Mouse (Mus musculus) limb, embryonic 10.5 days (tissue): ENCODE data around the gene Utp6. TPM values are rescaled to one million over a fixed set of nuclear protein-coding genes. Genes with fewer than 3 reads are reported as not detected.
A peak's percentile ranks its signal among the peaks of the same experiment; 100 is the strongest.

Source experiments
- DNase-seq: peaks from one replicate; pipeline ENCODE4 v3.0.0-alpha.2; 2017; ENCODE audit warnings: low spot score
- H3K27ac ChIP-seq: fragments of 300-500 bp; sonication (generic); 2 replicates; pipeline ENCODE4 v1.5.1; 2016; ENCODE audit warnings: mild to moderate bottlenecking
- H3K27me3 ChIP-seq: fragments of 300-500 bp; sonication (generic); 2 replicates; pipeline ENCODE4 v1.6.1; 2016; ENCODE audit warnings: low read depth, mild to moderate bottlenecking; ENCODE audit not compliant: poor library complexity, severe bottlenecking
- H3K36me3 ChIP-seq: fragments of 300-500 bp; sonication (generic); 2 replicates; pipeline ENCODE4 v1.6.1; 2016; ENCODE audit warnings: mild to moderate bottlenecking, moderate library complexity
- H3K4me1 ChIP-seq: fragments of 300-500 bp; sonication (generic); 2 replicates; pipeline ENCODE4 v1.6.1; 2016
- H3K4me3 ChIP-seq: fragments of 300-500 bp; sonication (generic); 2 replicates; pipeline ENCODE4 v1.5.1; 2016; ENCODE audit warnings: mild to moderate bottlenecking, moderate library complexity
- H3K9me3 ChIP-seq: fragments of 300-500 bp; sonication (generic); replicated peaks from 2 replicates; pipeline ENCODE4 v1.6.1; 2016; ENCODE audit warnings: mild to moderate bottlenecking
- WGBS: fragments of 180-500 bp; shearing (Covaris S2); methylation state at CpG from one replicate; pipeline ENCODE4 v1.1.7; 2016; 5-methylcytosine and 5-hydroxymethylcytosine counted together
- polyA plus RNA-seq: library from polyadenylated mRNA; unstranded; fragments of >200 nt; fragmentation: Nextera tagmentation; extraction: Ambion mirVana; gene quantifications from 2 replicates; pipeline ENCODE4 v1.2.1, GENCODE M21; 2016

Utp6 gene
- polyA plus RNA-seq, 1 experiment from 2014 or later: 72.3 TPM

- H3K4me1 ChIP-seq: no peaks in the 10 kb centered on the region
- H3K4me3 ChIP-seq: no peak overlapping the region
- no peaks in the 10 kb centered on the region for H3K9me3 ChIP-seq
- H3K27ac ChIP-seq: no peak overlapping the region
- peaks cover 98% of the 10 kb centered on the region for H3K36me3 ChIP-seq
- no peaks in the 10 kb centered on the region for H3K27me3 ChIP-seq
- 93% methylated on average over 8 of the region's 8 CpGs for WGBS
- DNase-seq: no peak
These were observed 19.1 kb downstream of the Utp6 start for GRCm38 (mm10) chr11:79943136-79943535.

GRCm38 (mm10) chr11:79935766-79936165 lies 26.4 kb downstream of the Utp6 start:
- Histone ChIP-seq H3K4me3 (no peak overlapping the region), H3K27me3 (no peaks in the 10 kb centered on the region), H3K4me1 (no peaks in the 10 kb centered on the region), H3K36me3 (peaks cover 99% of the 10 kb centered on the region), H3K27ac (no peak overlapping the region), H3K9me3 (no peaks in the 10 kb centered on the region)
- DNase-seq: no peak
- 89% methylated on average over 9 of the region's 9 CpGs for WGBS

GRCm38 (mm10) chr11:79922766-79923165 lies 39.4 kb downstream of the Utp6 start:
- WGBS: 84% methylated on average over 1 of the region's 1 CpGs
- Histone ChIP-seq H3K27me3 (no peaks in the 10 kb centered on the region), H3K36me3 (no peaks in the 10 kb centered on the region), H3K27ac (no peak overlapping the region), H3K4me3 (no peak overlapping the region), H3K4me1 (peaks cover 14% of the 10 kb centered on the region; the same call in 1 of the 2 replicates), H3K9me3 (no peaks in the 10 kb centered on the region)
- no peak for DNase-seq

- no peak for DNase-seq
- Histone ChIP-seq H3K9me3 (no peaks in the 10 kb centered on the region), H3K4me3 (no peak overlapping the region), H3K27me3 (no peaks in the 10 kb centered on the region), H3K27ac (no peak overlapping the region), H3K36me3 (no peaks in the 10 kb centered on the region), H3K4me1 (peaks cover 14% of the 10 kb centered on the region; the same call in 1 of the 2 replicates)
- WGBS: 70% methylated on average over 3 of the region's 3 CpGs
These were observed 40.0 kb downstream of the Utp6 start for GRCm38 (mm10) chr11:79922157-79922556.

- Histone ChIP-seq H3K9me3 (no peaks in the 10 kb centered on the region), H3K4me1 (peaks cover 14% of the 10 kb centered on the region; the same call in 1 of the 2 replicates), H3K36me3 (no peaks in the 10 kb centered on the region), H3K27ac (no peak overlapping the region), H3K4me3 (no peak overlapping the region), H3K27me3 (no peaks in the 10 kb centered on the region)
- WGBS: 57% methylated on average over 5 of the region's 5 CpGs
- DNase-seq: no peak
These were observed 41.6 kb downstream of the Utp6 start for GRCm38 (mm10) chr11:79920505-79921025.

GRCm38 (mm10) chr11:79919685-79920504 lies 42.3 kb downstream of the Utp6 start:
- 22% methylated on average over 13 of the region's 13 CpGs for WGBS
- H3K36me3 ChIP-seq: no peaks in the 10 kb centered on the region
- H3K4me1 ChIP-seq: peaks cover 14% of the 10 kb centered on the region; the same call in 1 of the 2 replicates
- H3K9me3 ChIP-seq: no peaks in the 10 kb centered on the region
- no peak overlapping the region for H3K4me3 ChIP-seq
- no peak overlapping the region for H3K27ac ChIP-seq
- DNase-seq: peak; percentile 86
- no peaks in the 10 kb centered on the region for H3K27me3 ChIP-seq

GRCm38 (mm10) chr11:79915696-79916349 lies 46.4 kb downstream of the Utp6 start:
- no peaks in the 10 kb centered on the region for H3K9me3 ChIP-seq
- no peak overlapping the region for H3K27ac ChIP-seq
- WGBS: 83% methylated on average over 9 of the region's 9 CpGs
- peaks cover 14% of the 10 kb centered on the region; the same call in 1 of the 2 replicates for H3K4me1 ChIP-seq
- no peaks in the 10 kb centered on the region for H3K36me3 ChIP-seq
- H3K4me3 ChIP-seq: no peak overlapping the region
- DNase-seq: no peak
- H3K27me3 ChIP-seq: no peaks in the 10 kb centered on the region

- no peak overlapping the region for H3K4me3 ChIP-seq
- no peak overlapping the region for H3K27ac ChIP-seq
These were observed 53.3 kb downstream of the Utp6 start for GRCm38 (mm10) chr11:79908600-79909483.

GRCm38 (mm10) chr11:79906920-79907319 lies 55.3 kb downstream of the Utp6 start:
- no peak for DNase-seq
- Histone ChIP-seq H3K4me3 (no peak overlapping the region), H3K9me3 (no peaks in the 10 kb centered on the region), H3K27ac (no peak overlapping the region), H3K4me1 (peaks cover 7% of the 10 kb centered on the region), H3K36me3 (no peaks in the 10 kb centered on the region), H3K27me3 (no peaks in the 10 kb centered on the region)
- 67% methylated on average over 9 of the region's 9 CpGs for WGBS

More at GRCm38 (mm10) chr11:79908600-79909483, 53.3 kb downstream of the Utp6 start:
- WGBS: 83% methylated on average over 14 of the region's 14 CpGs
- Histone ChIP-seq H3K9me3 (no peaks in the 10 kb centered on the region), H3K27me3 (no peaks in the 10 kb centered on the region), H3K36me3 (no peaks in the 10 kb centered on the region), H3K4me1 (peaks cover 7% of the 10 kb centered on the region)
- no peak for DNase-seq

GRCm38 (mm10) chr11:79902881-79903481 lies 59.2 kb downstream of the Utp6 start:
- H3K27me3 ChIP-seq: no peaks in the 10 kb centered on the region
- no peak for DNase-seq
- H3K4me3 ChIP-seq: no peak overlapping the region
- H3K4me1 ChIP-seq: peaks cover 7% of the 10 kb centered on the region
- H3K27ac ChIP-seq: no peak overlapping the region
- WGBS: 85% methylated on average over 6 of the region's 6 CpGs
- no peaks in the 10 kb centered on the region for H3K9me3 ChIP-seq
- no peaks in the 10 kb centered on the region for H3K36me3 ChIP-seq

- Histone ChIP-seq H3K27me3 (no peaks in the 10 kb centered on the region), H3K9me3 (no peaks in the 10 kb centered on the region), H3K36me3 (no peaks in the 10 kb centered on the region), H3K4me3 (no peak overlapping the region), H3K27ac (no peak overlapping the region), H3K4me1 (no peaks in the 10 kb centered on the region)
- DNase-seq: no peak
- WGBS: 85% methylated on average over 6 of the region's 6 CpGs
These were observed 61.0 kb downstream of the Utp6 start for GRCm38 (mm10) chr11:79901146-79901545.

- Histone ChIP-seq H3K27me3 (no peaks in the 10 kb centered on the region), H3K4me1 (no peaks in the 10 kb centered on the region), H3K27ac (no peak overlapping the region), H3K36me3 (no peaks in the 10 kb centered on the region), H3K4me3 (no peak overlapping the region), H3K9me3 (no peaks in the 10 kb centered on the region)
- WGBS: 93% methylated on average over 6 of the region's 6 CpGs
- DNase-seq: no peak
These were observed 69.9 kb downstream of the Utp6 start for GRCm38 (mm10) chr11:79892259-79892658.
